Mouse (Mus musculus): Measurements from ENCODE around the gene Olfr800.

Gene Olfr800

DNA sequence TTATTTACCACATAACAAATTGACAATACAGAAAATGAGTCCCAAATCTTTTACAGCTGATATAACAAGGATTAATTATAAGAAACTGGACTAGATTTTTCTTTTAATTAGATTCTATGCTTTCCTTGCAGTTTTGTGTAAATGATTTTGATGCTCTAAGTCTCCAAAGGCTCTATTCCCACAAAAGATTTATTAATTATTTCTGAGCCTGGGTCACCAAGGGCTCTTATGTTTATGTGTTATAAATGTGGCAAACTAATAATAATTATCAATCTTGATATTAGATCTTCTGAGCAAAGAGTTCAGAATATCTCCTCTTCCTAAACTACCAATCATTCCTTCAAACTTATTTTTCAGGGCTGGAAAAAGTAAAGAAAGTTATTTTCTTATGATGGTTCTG is at the start of gene Olfr800:
Gene Olfr800, plus strand, starts transcription at position 301 of the 400 bp plus-strand sequence.
- DNase-seq = no peak

DNA sequence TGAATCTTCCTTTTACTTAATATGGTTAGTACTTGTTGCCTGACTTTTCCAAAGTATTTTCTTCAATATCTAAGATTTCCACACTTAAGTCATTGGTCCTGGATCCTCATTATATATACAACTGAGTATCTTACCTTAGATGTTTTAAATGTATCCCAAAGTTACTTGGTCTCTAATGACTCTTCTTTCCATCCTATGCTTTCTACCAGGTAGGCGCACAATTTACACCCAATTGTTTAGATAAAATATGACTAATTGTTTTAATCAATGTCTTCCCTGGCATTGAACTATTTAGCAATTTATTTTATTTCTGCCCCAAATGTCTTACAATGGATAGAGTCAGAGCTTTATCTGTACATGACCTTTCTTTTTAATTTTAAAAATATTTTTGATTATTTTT is 45.0 kb upstream of the Olfr800 start, which contains the start of gene Olfr796:
Gene Olfr796, minus strand, starts transcription at position 101 of the 400 bp plus-strand sequence.
- no peak for DNase-seq

DNA sequence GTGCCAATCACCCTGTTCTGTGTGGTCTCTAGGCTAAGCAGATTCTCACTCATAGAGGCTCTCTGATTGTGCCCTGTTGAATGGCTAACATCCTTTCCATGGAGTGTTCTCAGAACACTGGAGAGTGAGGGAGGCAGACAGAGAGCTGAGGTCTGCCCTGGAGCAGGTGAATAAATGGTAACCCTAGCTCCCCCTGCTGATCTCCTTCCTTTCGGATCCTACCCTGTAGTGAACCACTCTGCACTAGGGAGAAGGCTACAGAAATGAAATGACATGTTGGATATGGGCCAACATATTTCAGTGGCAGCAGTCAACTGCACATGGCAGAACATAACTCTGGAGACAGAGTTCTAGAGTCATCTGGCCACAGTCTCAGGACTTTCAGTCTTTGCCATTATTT is 35.8 kb upstream of the Olfr800 start:
- DNase-seq = no peak

GRCm38 (mm10) chr10:129623251-129623650 is 34.2 kb upstream of the Olfr800 start:
- DNase-seq = no peak

DNA sequence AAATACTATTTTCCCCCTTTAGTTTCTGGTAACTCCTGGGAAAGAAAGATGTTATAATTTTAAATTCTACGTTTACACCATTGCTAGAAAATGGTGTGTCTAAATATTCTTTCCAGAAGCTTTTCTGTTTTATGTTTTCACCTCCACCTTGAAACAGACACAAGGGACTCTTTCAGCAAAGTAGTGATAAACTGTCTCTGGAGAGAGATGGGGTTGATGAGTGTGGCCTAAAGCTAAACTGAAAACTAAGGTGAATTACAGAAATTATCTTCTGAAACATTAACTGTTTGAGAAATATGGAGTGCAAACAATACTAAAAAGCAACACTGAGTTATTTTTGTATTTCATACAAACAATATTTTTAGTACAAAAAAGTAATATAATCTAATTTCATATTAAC is 29.7 kb upstream of the Olfr800 start, which contains the start of gene Olfr798:
Gene Olfr798, minus strand, starts transcription at position 101 of the 400 bp plus-strand sequence.
- no peak for DNase-seq

DNA sequence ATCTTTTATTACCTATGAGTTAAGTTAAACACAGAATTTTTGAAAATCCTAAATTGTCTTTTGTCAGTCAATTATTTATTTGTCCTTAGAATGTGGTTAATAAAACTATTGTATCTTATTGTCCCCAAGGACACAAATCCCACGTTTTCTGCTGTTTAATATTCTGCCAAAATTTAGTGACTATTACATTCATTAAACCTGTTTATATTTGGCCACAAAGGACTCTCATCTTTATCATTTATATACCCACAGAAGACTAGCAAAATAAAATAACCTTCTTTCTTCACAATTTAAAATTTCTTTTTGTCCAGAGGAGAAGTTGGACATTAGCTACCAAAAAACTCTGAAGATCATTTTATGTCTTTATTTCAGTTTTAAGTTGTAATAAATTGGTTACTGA is 20.3 kb upstream of the Olfr800 start, which contains the start of gene Olfr799:
Gene Olfr799, plus strand, starts transcription at position 301 of the 400 bp plus-strand sequence.
- DNase-seq = no peak

GRCm38 (mm10) chr10:129651763-129652162 is 5.7 kb upstream of the Olfr800 start:
- DNase-seq = no peak

GRCm38 (mm10) chr10:129673765-129674164 is 16.3 kb downstream of the Olfr800 start, which contains the start of gene Olfr801:
TSS of gene Olfr801 (minus strand) at chr10:129673865.
- no peak for DNase-seq

- DNase-seq = no peak
Measured at GRCm38 (mm10) chr10:129688069-129688468, 30.6 kb downstream of the Olfr800 start, which contains the start of gene Olfr802. TSS of gene Olfr802 (minus strand) at chr10:129688169.

DNA sequence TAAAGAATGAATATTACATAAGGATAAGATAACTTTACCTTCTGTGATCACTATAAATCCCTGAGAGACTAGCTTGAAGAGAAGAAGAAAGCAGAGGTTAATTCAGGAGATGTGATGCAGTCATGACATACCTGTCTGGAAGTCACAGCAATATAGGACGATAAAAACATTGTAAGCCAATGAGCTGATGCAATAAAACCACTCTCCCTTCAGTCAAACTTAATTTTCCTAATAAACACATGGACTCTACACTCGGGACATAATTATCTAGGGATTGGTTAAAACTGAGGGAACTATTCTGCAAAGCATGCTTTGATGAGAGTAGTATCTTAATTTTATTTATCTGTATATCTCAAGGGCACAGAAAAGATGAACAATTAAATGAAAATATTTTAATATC is 36.7 kb downstream of the Olfr800 start, which contains the start of gene Olfr803:
Gene Olfr803, minus strand, starts transcription at position 101 of the 400 bp plus-strand sequence.
- no peak for DNase-seq

DNA sequence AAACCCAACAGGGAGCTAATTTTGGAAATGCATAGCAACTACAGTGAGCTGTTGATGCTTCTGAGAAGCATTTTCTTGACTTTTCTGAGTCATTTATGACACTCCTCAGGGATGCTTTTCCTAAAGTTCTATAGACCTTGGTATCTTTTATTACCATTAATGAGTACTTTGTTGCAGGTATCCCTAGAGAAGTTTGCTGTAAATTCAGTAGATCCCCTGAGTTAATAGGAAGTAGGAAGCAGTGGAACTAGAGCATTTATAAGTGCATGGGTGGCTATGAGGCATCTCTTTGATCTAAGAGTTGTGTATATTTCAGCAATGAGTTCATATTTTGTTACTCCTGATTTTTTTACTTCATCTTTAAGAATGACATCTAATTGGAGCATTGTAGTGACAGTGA is 45.4 kb downstream of the Olfr800 start, which contains the start of gene Olfr804:
Gene Olfr804, plus strand, starts transcription at position 301 of the 400 bp plus-strand sequence.
- DNase-seq = no peak

All from layer of hippocampus, adult 9-11 months (tissue).